In the genomic region with DNA sequence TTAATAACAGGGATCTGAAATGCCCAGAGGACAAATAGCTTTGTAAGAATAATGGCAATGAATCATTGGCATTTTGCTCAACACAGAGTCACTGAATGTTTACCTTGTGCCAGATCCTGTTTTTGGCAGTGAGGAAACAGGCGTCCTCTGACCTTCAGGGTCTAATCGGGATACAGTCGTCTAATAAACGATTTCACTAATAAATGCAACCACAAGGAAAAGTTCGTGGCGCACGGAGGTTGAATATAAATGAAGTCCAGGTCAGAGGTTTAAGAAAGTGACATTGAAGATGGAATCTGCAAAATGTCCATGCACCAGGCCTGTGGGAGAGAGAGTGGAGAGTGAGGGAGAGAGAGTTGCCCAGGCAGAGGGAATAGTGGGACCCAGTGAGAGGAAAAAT, we compare ENCODE assay signal across 18 mouse cellular contexts.
"Had no signal": no experiment of that assay in that cellular context is flagged by ENCODE, and none has a peak within 500 bp of the region (broad histone marks: within the 10 kb centered on the region; RNA-seq: fewer than 3 reads in every experiment).

No protein-coding gene starts in this region.

- H3K4me1 ChIP-seq: neural tube, embryonic 15.5 days had no signal

- DNase-seq: lung, adult 18-20 months; lung, embryonic 14.5 days; lung, postnatal 10 days; lung, postnatal 4 days; midbrain, embryonic 14.5 days; retina, postnatal 1 day; right cerebral cortex, adult 18-20 months; right cerebral cortex, postnatal 25 days; right cerebral cortex, postnatal 4 days; spleen, adult 18-20 months; thymus, adult 18-20 months; thymus, postnatal 25 days; thymus, postnatal 4 days had no signal

- H3K36me3 ChIP-seq: midbrain, embryonic 10.5 days; midbrain, embryonic 12.5 days; neural tube, embryonic 13.5 days; neural tube, embryonic 15.5 days had no signal

- H3K9me3 ChIP-seq: midbrain, embryonic 10.5 days; midbrain, embryonic 12.5 days; neural tube, embryonic 13.5 days; neural tube, embryonic 15.5 days had no signal

- H3K27ac ChIP-seq: midbrain, embryonic 10.5 days; midbrain, embryonic 12.5 days; neural tube, embryonic 13.5 days; neural tube, embryonic 15.5 days had no signal

- H3K27me3 ChIP-seq: midbrain, embryonic 12.5 days; neural tube, embryonic 13.5 days; neural tube, embryonic 15.5 days had no signal

- H3K4me3 ChIP-seq: midbrain, embryonic 10.5 days; midbrain, embryonic 12.5 days; myocyte; neural tube, embryonic 13.5 days; neural tube, embryonic 15.5 days had no signal
